Mouse (Mus musculus): ENCODE measurements around the gene Letm1. TPM values are rescaled to one million over a fixed set of nuclear protein-coding genes. Genes with fewer than 3 reads are reported as not detected.

Letm1 gene
- polyA plus RNA-seq, 1 experiment from 2014 or later, result 45.8 TPM

DNA sequence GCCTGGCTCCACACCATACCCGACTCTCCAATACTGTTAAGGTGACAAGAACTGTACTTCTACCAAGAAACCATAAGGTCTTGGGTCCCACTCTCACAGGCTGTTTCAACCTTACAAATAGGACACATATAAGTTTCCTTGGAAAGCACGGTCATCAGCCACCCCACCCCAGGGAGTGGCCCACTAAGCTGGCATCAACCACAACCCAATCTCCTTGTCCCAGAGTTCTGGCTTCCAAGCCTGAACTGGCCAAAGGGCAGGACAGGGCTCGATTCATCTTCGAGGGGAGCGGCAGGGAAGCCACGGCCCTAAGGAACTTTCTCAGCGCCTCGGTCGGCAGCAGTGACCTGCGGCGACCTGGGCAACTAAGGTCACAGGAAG lies 663 bp downstream of the Letm1 start:
- Histone ChIP-seq H3K4me3 (ENCODE audit: low read length) (peak overlapping the region; percentile 91), H3K4me1 (ENCODE audit: control insufficient read depth, insufficient read depth, low read length) (peaks cover 13% of the 10 kb centered on the region), H3K9ac (ENCODE audit: low read length) (peak overlapping the region; percentile 86), H3K9me3 (replicated peaks; ENCODE audit: control insufficient read depth, low read length) (no peaks in the 10 kb centered on the region), H3K4me2 (ENCODE audit: low read depth, low read length) (peak overlapping the region; percentile 92), H3K27ac (ENCODE audit: low read length) (peak overlapping the region; percentile 90), H3K27me3 (ENCODE audit: control insufficient read depth, insufficient read depth, low read length) (no peaks in the 10 kb centered on the region), H3K36me3 (ENCODE audit: control insufficient read depth, insufficient read depth) (peaks cover under 1% of the 10 kb centered on the region; the same call in 1 of the 2 replicates)
- 4% methylated on average over 11 of the region's 11 CpGs for WGBS
- ATAC-seq (replicated peaks; ENCODE audit: extremely low read depth, insufficient read depth, low FRiP score), result no peak

DNA sequence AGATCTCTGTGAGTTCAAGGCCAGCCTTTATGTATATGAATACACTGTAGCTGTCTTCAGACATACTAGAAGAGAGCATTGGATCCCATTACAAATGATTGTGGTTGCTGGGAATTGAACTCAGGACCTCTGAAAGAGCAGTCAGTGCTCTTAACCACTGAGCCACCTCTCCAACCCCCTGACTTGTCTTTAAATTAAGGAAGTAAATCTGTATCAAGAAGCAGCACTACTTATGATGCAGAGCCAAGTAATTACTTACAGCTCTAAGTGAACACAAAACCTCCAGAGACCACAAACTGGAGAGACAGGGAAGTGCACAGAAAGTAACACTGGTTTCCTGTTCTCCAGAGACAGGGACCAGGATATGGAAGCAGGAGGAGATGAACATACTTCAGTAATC lies 5.4 kb downstream of the Letm1 start:
- H3K9me3 ChIP-seq (replicated peaks; ENCODE audit: control insufficient read depth, low read length), result no peaks in the 10 kb centered on the region

DNA sequence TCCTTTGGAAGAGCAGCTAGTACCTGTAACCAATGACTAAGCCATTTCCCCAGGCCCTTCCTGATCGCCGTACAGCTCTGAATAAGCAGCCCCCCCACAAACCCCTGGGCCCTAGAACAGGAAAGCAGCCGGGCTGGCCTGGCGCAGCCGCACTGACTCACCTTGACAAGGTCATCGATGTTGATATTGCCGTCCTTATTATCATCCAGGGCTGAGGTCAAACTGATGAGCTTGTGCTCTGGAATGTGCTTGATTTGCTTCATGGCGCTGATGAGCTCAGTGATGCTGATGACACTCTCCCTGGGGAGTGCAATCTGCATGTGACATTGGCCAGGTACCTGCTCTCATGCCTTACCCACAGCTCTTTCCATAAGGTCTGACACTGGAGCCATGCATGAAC lies 39.1 kb downstream of the Letm1 start:
- Histone ChIP-seq H3K27ac (ENCODE audit: low read length) (peak overlapping the region; percentile 56), H3K36me3 (ENCODE audit: control insufficient read depth, insufficient read depth) (peaks cover 36% of the 10 kb centered on the region), H3K9ac (ENCODE audit: low read length) (no peak overlapping the region), H3K4me1 (ENCODE audit: control insufficient read depth, insufficient read depth, low read length) (peaks cover 12% of the 10 kb centered on the region), H3K4me3 (ENCODE audit: low read length) (no peak overlapping the region), H3K9me3 (replicated peaks; ENCODE audit: control insufficient read depth, low read length) (no peaks in the 10 kb centered on the region), H3K4me2 (ENCODE audit: low read depth, low read length) (no peak overlapping the region), H3K27me3 (ENCODE audit: control insufficient read depth, insufficient read depth, low read length) (no peaks in the 10 kb centered on the region)
- no peak for ATAC-seq (replicated peaks; ENCODE audit: extremely low read depth, insufficient read depth, low FRiP score)
- 43% methylated on average over 8 of the region's 8 CpGs for WGBS

More for the DNA sequence above, 5.4 kb downstream of the Letm1 start:
- H3K4me1 ChIP-seq (ENCODE audit: control insufficient read depth, insufficient read depth, low read length), result peaks cover 10% of the 10 kb centered on the region
- H3K9ac ChIP-seq (ENCODE audit: low read length), result no peak overlapping the region
- H3K36me3 ChIP-seq (ENCODE audit: control insufficient read depth, insufficient read depth), result peaks cover 8% of the 10 kb centered on the region
- no peak for ATAC-seq (replicated peaks; ENCODE audit: extremely low read depth, insufficient read depth, low FRiP score)
- H3K27me3 ChIP-seq (ENCODE audit: control insufficient read depth, insufficient read depth, low read length), result no peaks in the 10 kb centered on the region
- no peak overlapping the region for H3K4me3 ChIP-seq (ENCODE audit: low read length)
- H3K27ac ChIP-seq (ENCODE audit: low read length), result no peak overlapping the region
- no peak overlapping the region for H3K4me2 ChIP-seq (ENCODE audit: low read depth, low read length)

DNA sequence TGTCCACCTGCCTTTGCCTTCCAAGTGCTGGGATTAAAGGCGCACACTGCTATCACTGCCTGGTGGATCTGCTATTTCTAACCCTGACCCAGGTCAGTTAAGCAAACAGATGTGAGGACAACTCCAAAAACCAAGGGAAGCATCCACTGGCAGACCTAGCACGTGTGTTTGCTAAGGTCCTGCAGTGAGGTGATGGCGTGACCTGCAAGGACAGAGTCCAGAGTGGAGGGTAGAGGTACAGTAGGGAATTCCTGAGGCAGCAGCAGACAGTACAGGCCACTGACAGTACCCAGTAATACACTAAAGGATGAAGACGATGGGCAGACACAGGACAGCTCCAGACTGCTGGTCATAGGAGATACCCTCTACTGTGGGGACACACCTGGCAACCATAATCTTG lies 42.1 kb downstream of the Letm1 start:
- Histone ChIP-seq H3K9ac (ENCODE audit: low read length) (no peak overlapping the region), H3K27me3 (ENCODE audit: control insufficient read depth, insufficient read depth, low read length) (no peaks in the 10 kb centered on the region), H3K27ac (ENCODE audit: low read length) (no peak overlapping the region), H3K4me2 (ENCODE audit: low read depth, low read length) (no peak overlapping the region), H3K4me3 (ENCODE audit: low read length) (no peak overlapping the region), H3K36me3 (ENCODE audit: control insufficient read depth, insufficient read depth) (peaks cover 18% of the 10 kb centered on the region), H3K9me3 (replicated peaks; ENCODE audit: control insufficient read depth, low read length) (no peaks in the 10 kb centered on the region), H3K4me1 (ENCODE audit: control insufficient read depth, insufficient read depth, low read length) (peaks cover 12% of the 10 kb centered on the region)
- no peak for ATAC-seq (replicated peaks; ENCODE audit: extremely low read depth, insufficient read depth, low FRiP score)
- 85% methylated on average over 4 of the region's 4 CpGs for WGBS

DNA sequence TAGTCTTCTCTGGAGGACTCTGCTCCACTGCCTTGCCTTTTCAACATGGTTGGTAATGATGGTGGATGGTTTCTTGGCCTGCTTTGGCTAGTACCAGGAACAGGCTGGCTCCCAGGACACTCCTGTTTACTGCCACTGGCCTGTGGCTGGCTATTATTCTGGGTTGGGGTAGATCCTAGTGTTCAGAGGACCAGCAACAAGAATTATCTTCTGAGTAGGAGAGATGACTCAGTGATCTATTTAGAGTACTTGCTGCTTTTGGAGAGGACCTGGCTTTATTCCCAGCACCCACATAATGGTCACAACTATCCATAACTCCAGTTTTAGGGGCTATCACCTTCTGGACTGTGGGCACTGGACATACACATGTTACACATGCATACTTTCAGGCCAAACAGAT lies 44.3 kb downstream of the Letm1 start:
- Histone ChIP-seq H3K4me1 (ENCODE audit: control insufficient read depth, insufficient read depth, low read length) (peaks cover 9% of the 10 kb centered on the region), H3K27ac (ENCODE audit: low read length) (no peak overlapping the region), H3K27me3 (ENCODE audit: control insufficient read depth, insufficient read depth, low read length) (no peaks in the 10 kb centered on the region), H3K36me3 (ENCODE audit: control insufficient read depth, insufficient read depth) (peaks cover 8% of the 10 kb centered on the region), H3K9me3 (replicated peaks; ENCODE audit: control insufficient read depth, low read length) (no peaks in the 10 kb centered on the region), H3K9ac (ENCODE audit: low read length) (no peak overlapping the region), H3K4me3 (ENCODE audit: low read length) (no peak overlapping the region), H3K4me2 (ENCODE audit: low read depth, low read length) (no peak overlapping the region)
- no peak for ATAC-seq (replicated peaks; ENCODE audit: extremely low read depth, insufficient read depth, low FRiP score)

DNA sequence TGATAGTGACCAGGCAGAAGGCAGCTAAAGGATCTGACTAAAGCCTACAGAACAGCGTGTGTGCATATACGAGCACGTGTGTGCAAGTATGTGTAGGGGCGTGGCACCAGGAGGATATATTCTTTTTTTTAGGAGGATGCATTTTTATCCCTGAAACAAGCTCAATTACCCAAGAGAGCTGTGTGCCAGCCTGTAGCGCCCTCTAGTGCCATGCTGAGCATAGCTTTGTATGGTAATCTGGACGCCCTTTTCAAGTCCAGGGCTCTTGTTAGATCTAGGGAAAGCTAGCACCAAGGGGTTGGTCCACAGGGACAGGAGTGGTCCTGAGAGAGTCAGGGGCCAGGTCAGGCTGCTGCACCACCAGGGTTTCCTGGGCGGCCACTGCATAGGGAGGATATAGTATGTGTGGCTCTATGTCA lies 44.7 kb downstream of the Letm1 start:
- Histone ChIP-seq H3K36me3 (ENCODE audit: control insufficient read depth, insufficient read depth) (peaks cover 8% of the 10 kb centered on the region), H3K27me3 (ENCODE audit: control insufficient read depth, insufficient read depth, low read length) (no peaks in the 10 kb centered on the region), H3K27ac (ENCODE audit: low read length) (no peak overlapping the region), H3K4me3 (ENCODE audit: low read length) (no peak overlapping the region), H3K4me1 (ENCODE audit: control insufficient read depth, insufficient read depth, low read length) (peaks cover 5% of the 10 kb centered on the region; the same call in 1 of the 2 replicates), H3K9me3 (replicated peaks; ENCODE audit: control insufficient read depth, low read length) (no peaks in the 10 kb centered on the region), H3K4me2 (ENCODE audit: low read depth, low read length) (no peak overlapping the region), H3K9ac (ENCODE audit: low read length) (no peak overlapping the region)
- no peak for ATAC-seq (replicated peaks; ENCODE audit: extremely low read depth, insufficient read depth, low FRiP score)
- WGBS, result 27% methylated on average over 7 of the region's 7 CpGs

DNA sequence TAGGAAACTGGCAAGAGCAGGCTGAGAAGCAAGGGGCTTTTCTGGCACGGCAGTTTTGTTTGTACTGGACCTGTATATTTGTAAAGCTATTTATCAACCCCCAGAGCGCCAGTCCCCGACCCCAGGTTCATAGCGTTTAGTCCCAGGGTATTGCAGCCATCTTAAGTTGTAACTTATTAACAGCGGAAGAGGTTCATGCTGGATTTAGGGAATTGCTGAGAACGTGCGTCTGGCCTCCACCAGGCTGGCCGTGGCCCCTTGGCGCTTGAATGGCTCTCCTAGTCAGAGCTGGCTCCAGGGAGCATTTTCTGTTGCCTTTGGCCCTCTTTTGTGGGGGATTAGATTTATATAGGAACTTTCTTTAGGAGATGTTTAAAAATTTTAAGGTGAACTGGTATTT lies 46.4 kb downstream of the Letm1 start:
- no peaks in the 10 kb centered on the region for H3K27me3 ChIP-seq (ENCODE audit: control insufficient read depth, insufficient read depth, low read length)
- no peak overlapping the region for H3K9ac ChIP-seq (ENCODE audit: low read length)
- H3K9me3 ChIP-seq (replicated peaks; ENCODE audit: control insufficient read depth, low read length), result no peaks in the 10 kb centered on the region
- no peak overlapping the region for H3K4me3 ChIP-seq (ENCODE audit: low read length)
- no peak overlapping the region for H3K27ac ChIP-seq (ENCODE audit: low read length)
- no peak overlapping the region for H3K4me2 ChIP-seq (ENCODE audit: low read depth, low read length)
- WGBS, result 80% methylated on average over 9 of the region's 9 CpGs
- no peak for ATAC-seq (replicated peaks; ENCODE audit: extremely low read depth, insufficient read depth, low FRiP score)
- H3K4me1 ChIP-seq (ENCODE audit: control insufficient read depth, insufficient read depth, low read length), result no peaks in the 10 kb centered on the region; the same call in 1 of the 2 replicates
- H3K36me3 ChIP-seq (ENCODE audit: control insufficient read depth, insufficient read depth), result no peaks in the 10 kb centered on the region; the same call in 1 of the 2 replicates

DNA sequence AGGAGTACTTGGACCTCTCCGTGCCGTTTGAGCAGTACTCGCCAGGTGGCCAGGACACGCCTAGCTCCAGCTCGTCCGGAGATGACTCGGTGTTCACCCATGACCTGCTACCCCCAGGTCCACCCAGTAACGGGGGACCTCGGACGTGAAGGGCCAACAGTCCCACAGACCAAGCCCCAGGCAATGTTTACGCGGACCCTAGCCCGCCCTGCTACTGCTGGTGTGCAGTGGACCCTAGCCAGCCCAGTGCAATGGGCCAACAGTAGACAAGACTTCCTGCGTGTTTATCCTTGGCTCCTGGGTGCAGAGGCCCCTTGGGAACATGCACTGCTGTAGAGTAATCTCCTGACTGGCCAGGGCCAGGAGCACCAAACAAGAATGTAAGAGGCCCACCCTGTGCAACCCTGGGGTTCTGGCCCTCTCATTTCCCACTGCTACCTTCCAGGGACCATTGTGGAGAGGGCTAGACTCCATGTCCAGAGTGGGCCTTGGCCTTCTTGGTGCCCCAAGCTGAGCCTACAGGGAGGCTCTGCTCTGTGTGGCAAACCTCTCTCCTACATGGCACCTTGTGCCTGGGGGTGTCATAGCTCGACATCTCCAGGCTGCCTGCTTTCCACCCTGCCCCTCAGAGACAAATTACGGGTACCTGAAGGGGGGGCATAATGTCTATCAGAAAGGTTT lies 47.1 kb downstream of the Letm1 start:
- no peaks in the 10 kb centered on the region for H3K27me3 ChIP-seq (ENCODE audit: control insufficient read depth, insufficient read depth, low read length)
- H3K36me3 ChIP-seq (ENCODE audit: control insufficient read depth, insufficient read depth), result no peaks in the 10 kb centered on the region
- 92% methylated on average over 16 of the region's 16 CpGs for WGBS

DNA sequence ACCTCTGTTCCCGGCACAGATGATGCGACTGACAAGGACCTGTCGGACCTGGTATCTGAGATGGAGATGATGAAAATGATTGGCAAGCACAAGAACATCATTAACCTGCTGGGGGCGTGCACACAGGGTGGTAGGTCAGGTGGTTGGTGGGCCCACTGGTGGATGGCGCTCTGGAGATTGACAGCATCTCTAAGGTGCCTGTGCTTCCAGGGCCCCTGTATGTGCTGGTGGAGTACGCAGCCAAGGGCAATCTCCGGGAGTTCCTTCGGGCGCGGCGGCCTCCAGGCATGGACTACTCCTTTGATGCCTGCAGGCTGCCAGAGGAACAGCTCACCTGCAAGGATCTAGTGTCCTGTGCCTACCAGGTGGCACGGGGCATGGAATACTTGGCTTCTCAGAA lies 48.8 kb downstream of the Letm1 start:
- ATAC-seq (replicated peaks; ENCODE audit: extremely low read depth, insufficient read depth, low FRiP score), result no peak
- Histone ChIP-seq H3K27ac (ENCODE audit: low read length) (no peak overlapping the region), H3K4me2 (ENCODE audit: low read depth, low read length) (no peak overlapping the region), H3K36me3 (ENCODE audit: control insufficient read depth, insufficient read depth) (no peaks in the 10 kb centered on the region), H3K9ac (ENCODE audit: low read length) (no peak overlapping the region), H3K27me3 (ENCODE audit: control insufficient read depth, insufficient read depth, low read length) (no peaks in the 10 kb centered on the region), H3K9me3 (replicated peaks; ENCODE audit: control insufficient read depth, low read length) (no peaks in the 10 kb centered on the region), H3K4me3 (ENCODE audit: low read length) (no peak overlapping the region), H3K4me1 (ENCODE audit: control insufficient read depth, insufficient read depth, low read length) (no peaks in the 10 kb centered on the region; the same call in 1 of the 2 replicates)
- 94% methylated on average over 12 of the region's 12 CpGs for WGBS

More for the DNA sequence above, 47.1 kb downstream of the Letm1 start:
- Histone ChIP-seq H3K9me3 (replicated peaks; ENCODE audit: control insufficient read depth, low read length) (no peaks in the 10 kb centered on the region), H3K9ac (ENCODE audit: low read length) (no peak overlapping the region), H3K27ac (ENCODE audit: low read length) (no peak overlapping the region), H3K4me3 (ENCODE audit: low read length) (no peak overlapping the region), H3K4me2 (ENCODE audit: low read depth, low read length) (no peak overlapping the region), H3K4me1 (ENCODE audit: control insufficient read depth, insufficient read depth, low read length) (no peaks in the 10 kb centered on the region; the same call in 1 of the 2 replicates)
- no peak for ATAC-seq (replicated peaks; ENCODE audit: extremely low read depth, insufficient read depth, low FRiP score)
